Mouse (Mus musculus) forebrain, postnatal 0 days (tissue): Measurements from ENCODE around the gene Porcn. TPM values are rescaled to one million over a fixed set of nuclear protein-coding genes. Genes with fewer than 3 reads are reported as not detected.

ENCODE experiments used
- ATAC-seq: fragments of 200-750 bp; cut with Nextera tagmentation; 2 replicates; pipeline ENCODE4 v1.8.0; 2017; ENCODE audit warnings: mild to moderate bottlenecking, moderate library complexity
- DNase-seq: peaks from one replicate; pipeline ENCODE4 v3.0.0-alpha.2; 2015
- H3K27ac ChIP-seq: fragments of 300-500 bp; sonication (generic); 2 replicates; pipeline ENCODE4 v1.5.1; 2014; ENCODE audit warnings: low read depth, mild to moderate bottlenecking, antibody characterized with exemption, low read length, moderate library complexity, mixed read lengths
- H3K27me3 ChIP-seq: fragments of 300-500 bp; sonication (generic); 2 replicates; pipeline ENCODE4 v1.6.1; 2014; ENCODE audit warnings: mild to moderate bottlenecking, low read length, mixed read lengths; ENCODE audit not compliant: insufficient read depth
- H3K36me3 ChIP-seq: fragments of 300-500 bp; sonication (generic); 2 replicates; pipeline ENCODE4 v1.6.1; 2014; ENCODE audit warnings: mild to moderate bottlenecking, moderate library complexity; ENCODE audit not compliant: insufficient read depth
- H3K4me1 ChIP-seq: fragments of 300-500 bp; sonication (generic); 2 replicates; pipeline ENCODE4 v1.6.1; 2014; ENCODE audit warnings: antibody characterized with exemption; ENCODE audit not compliant: insufficient read depth
- H3K4me2 ChIP-seq: fragments of 300-500 bp; sonication (generic); 2 replicates; pipeline ENCODE4 v1.6.1; 2014; ENCODE audit warnings: low read depth, mild to moderate bottlenecking, moderate library complexity
- H3K4me3 ChIP-seq: fragments of 300-500 bp; sonication (generic); 2 replicates; pipeline ENCODE4 v1.5.1; 2014; ENCODE audit warnings: low read depth, low read length, mixed read lengths
- H3K9ac ChIP-seq: fragments of 300-500 bp; sonication (generic); 2 replicates; pipeline ENCODE4 v1.6.1; 2014; ENCODE audit warnings: mild to moderate bottlenecking
- H3K9me3 ChIP-seq: fragments of 300-500 bp; sonication (generic); 2 replicates; pipeline ENCODE4 v1.6.1; 2016; ENCODE audit warnings: low read length
- CTCF ChIP-seq: sonication (generic); IDR thresholded peaks from 2 replicates; pipeline ENCODE4 v1.5.1; 2016; ENCODE audit warnings: antibody characterized with exemption, control low read depth, low read depth
- WGBS: fragments of 180-500 bp; shearing (Covaris S2); extraction: QIAGEN DNeasy Blood & Tissue Kit; methylation state at CpG from one replicate; pipeline ENCODE4 v1.1.7; 2014; 5-methylcytosine and 5-hydroxymethylcytosine counted together
- polyA plus RNA-seq: library from polyadenylated mRNA; unstranded; fragments of >200 nt; fragmentation: Nextera tagmentation; extraction: Ambion mirVana; gene quantifications from 2 replicates; pipeline ENCODE4 v1.2.1, GENCODE M21; 2015
- total RNA-seq: library from RNA; depleted of rRNA; stranded (reverse); fragments of >200 nt; gene quantifications from 2 replicates; pipeline ENCODE4 v1.2.3, GENCODE M21; 2014; rRNA removed

Gene Porcn
- total and polyA plus RNA-seq, 2 experiments from 2014 or later: 45.8 to 46.6 TPM

- Histone ChIP-seq H3K27me3 (no peaks in the 10 kb centered on the region), H3K4me3 (no peak overlapping the region), H3K9me3 (no peaks in the 10 kb centered on the region), H3K4me2 (no peak overlapping the region), H3K27ac (no peak overlapping the region), H3K9ac (no peak overlapping the region), H3K4me1 (no peaks in the 10 kb centered on the region), H3K36me3 (no peaks in the 10 kb centered on the region)
- no peak for TF ChIP-seq CTCF
- WGBS: 91% methylated on average over 10 of the region's 10 CpGs
- ATAC-seq (no peak), DNase-seq (no peak)
Observed at GRCm38 (mm10) chrX:8167716-8168647, 38.3 kb downstream of the Porcn start.

GRCm38 (mm10) chrX:8164471-8164870 is 41.9 kb downstream of the Porcn start:
- no peaks in the 10 kb centered on the region for H3K36me3 ChIP-seq
- no peak overlapping the region for H3K9ac ChIP-seq
- WGBS: 87% methylated on average over 4 of the region's 4 CpGs
- H3K4me2 ChIP-seq: no peak overlapping the region
- ATAC-seq (no peak), DNase-seq (no peak)
- no peaks in the 10 kb centered on the region for H3K27me3 ChIP-seq
- H3K4me3 ChIP-seq: no peak overlapping the region
- no peaks in the 10 kb centered on the region for H3K4me1 ChIP-seq
- no peak overlapping the region for H3K27ac ChIP-seq
- no peaks in the 10 kb centered on the region for H3K9me3 ChIP-seq
- TF ChIP-seq CTCF: no peak

GRCm38 (mm10) chrX:8163076-8163475 is 43.2 kb downstream of the Porcn start:
- H3K27me3 ChIP-seq: no peaks in the 10 kb centered on the region

GRCm38 (mm10) chrX:8145153-8145991 is 61.0 kb downstream of the Porcn start, which contains the start of gene Rbm3:
Rbm3 (minus strand) TSS chrX:8145880.
- Histone ChIP-seq H3K9ac (peak within 1 kb of the TSS; percentile 92), H3K4me3 (peak within 1 kb of the TSS; percentile 56), H3K27me3 (no peaks in the 10 kb centered on the region), H3K4me1 (0 out of 2 replicates have a peak, but pooled peaks cover 3% of the 10 kb centered on the region), H3K4me2 (peak within 1 kb of the TSS; percentile 53), H3K36me3 (peaks cover 13% of the 10 kb centered on the region), H3K27ac (peak within 1 kb of the TSS; percentile 98), H3K9me3 (no peaks in the 10 kb centered on the region)
- WGBS: 26% methylated on average over 60 of the region's 65 CpGs
- peak; percentile 12; the same call in 1 of the 2 replicates for TF ChIP-seq CTCF
- ATAC-seq (peak; percentile 96), DNase-seq (peak; percentile 93)

More at GRCm38 (mm10) chrX:8163076-8163475, 43.2 kb downstream of the Porcn start:
- no peak overlapping the region for H3K27ac ChIP-seq
- H3K4me2 ChIP-seq: no peak overlapping the region
- ATAC-seq (no peak), DNase-seq (no peak)
- H3K36me3 ChIP-seq: no peaks in the 10 kb centered on the region
- no peaks in the 10 kb centered on the region for H3K4me1 ChIP-seq
- no peaks in the 10 kb centered on the region for H3K9me3 ChIP-seq
- no peak for TF ChIP-seq CTCF
- H3K9ac ChIP-seq: no peak overlapping the region
- H3K4me3 ChIP-seq: no peak overlapping the region
- 82% methylated on average over 5 of the region's 5 CpGs for WGBS

Other genes starting within 250 kb of the Porcn start
- 0.15 TPM in 1 of 2 replicates, not detected in the other for gene Gata1, start 228.5 kb downstream of the Porcn start, total RNA-seq
- gene Gata1, start 228.5 kb downstream of the Porcn start, polyA plus RNA-seq: not detected in 2 replicates
- gene Glod5, start 188.0 kb downstream of the Porcn start, total RNA-seq: 0.43 and 0.77 TPM in 2 replicates
- 0.45 and 1.2 TPM in 2 replicates for gene Glod5, start 188.0 kb downstream of the Porcn start, polyA plus RNA-seq
- 38.7 and 46.1 TPM in 2 replicates for gene Suv39h1, start 131.8 kb downstream of the Porcn start, total RNA-seq
- gene Suv39h1, start 131.8 kb downstream of the Porcn start, polyA plus RNA-seq: 33.7 and 37.7 TPM in 2 replicates
- gene Was, start 116.0 kb downstream of the Porcn start, total RNA-seq: 0.81 and 0.85 TPM in 2 replicates
- 0.09 and 0.30 TPM in 2 replicates for gene Was, start 116.0 kb downstream of the Porcn start, polyA plus RNA-seq
- gene Wdr13, start 73.6 kb downstream of the Porcn start, total RNA-seq: 261 and 316 TPM in 2 replicates
- gene Wdr13, start 73.6 kb downstream of the Porcn start, polyA plus RNA-seq: 45.2 and 58.4 TPM in 2 replicates
- 581 and 651 TPM in 2 replicates for gene Rbm3, start 60.6 kb downstream of the Porcn start, total RNA-seq
- gene Rbm3, start 60.6 kb downstream of the Porcn start, polyA plus RNA-seq: 541 and 677 TPM in 2 replicates
- 16.3 and 19.3 TPM in 2 replicates for gene Tbc1d25, start 30.3 kb downstream of the Porcn start, total RNA-seq
- gene Tbc1d25, start 30.3 kb downstream of the Porcn start, polyA plus RNA-seq: 19.4 and 22.7 TPM in 2 replicates
- gene Ebp, start 13.0 kb downstream of the Porcn start, total RNA-seq: 11.3 and 14.3 TPM in 2 replicates
- gene Ebp, start 13.0 kb downstream of the Porcn start, polyA plus RNA-seq: 20.0 and 23.9 TPM in 2 replicates
- gene Ftsj1, start 45.9 kb upstream of the Porcn start, total RNA-seq: 36.9 and 44.9 TPM in 2 replicates
- gene Ftsj1, start 45.9 kb upstream of the Porcn start, polyA plus RNA-seq: 40.0 and 45.4 TPM in 2 replicates
- 15.3 and 20.8 TPM in 2 replicates for gene Slc38a5, start 64.6 kb upstream of the Porcn start, total RNA-seq
- 21.5 and 25.0 TPM in 2 replicates for gene Slc38a5, start 64.6 kb upstream of the Porcn start, polyA plus RNA-seq
- gene Ssxb10, start 120.9 kb upstream of the Porcn start, total RNA-seq: not detected in 2 replicates
- not detected in 2 replicates for gene Ssxb10, start 120.9 kb upstream of the Porcn start, polyA plus RNA-seq
- not detected in 2 replicates for gene Ssxb9, start 160.5 kb upstream of the Porcn start, total RNA-seq
- gene Ssxb9, start 160.5 kb upstream of the Porcn start, polyA plus RNA-seq: not detected in 2 replicates
- gene Ssxb1, start 206.8 kb upstream of the Porcn start, total RNA-seq: not detected in 2 replicates
- gene Ssxb1, start 206.8 kb upstream of the Porcn start, polyA plus RNA-seq: not detected in 2 replicates